Mouse (Mus musculus) cerebellum, adult 2 months (tissue): ENCODE measurements at regions not wholly inside any gene's neighbourhood (a gene's known extent, or its start where the extent isn't known, plus 50 kb on each side); places are given as distances from the start of the nearest gene placed in this dataset.

Experiments used
- CTCF ChIP-seq: fragments of 200-500 bp; IDR thresholded peaks from 2 replicates; pipeline ENCODE4 v1.5.1; 2011; ENCODE audit warnings: low read depth, mild to moderate bottlenecking, control low read depth, low read length, moderate library complexity, borderline replicate concordance; ENCODE audit not compliant: insufficient read depth
- POLR2A ChIP-seq: fragments of 200-500 bp; IDR thresholded peaks from 2 replicates; pipeline ENCODE4 v1.6.1; 2011; ENCODE audit warnings: low read length, control low read depth, borderline replicate concordance; ENCODE audit not compliant: insufficient read depth

DNA sequence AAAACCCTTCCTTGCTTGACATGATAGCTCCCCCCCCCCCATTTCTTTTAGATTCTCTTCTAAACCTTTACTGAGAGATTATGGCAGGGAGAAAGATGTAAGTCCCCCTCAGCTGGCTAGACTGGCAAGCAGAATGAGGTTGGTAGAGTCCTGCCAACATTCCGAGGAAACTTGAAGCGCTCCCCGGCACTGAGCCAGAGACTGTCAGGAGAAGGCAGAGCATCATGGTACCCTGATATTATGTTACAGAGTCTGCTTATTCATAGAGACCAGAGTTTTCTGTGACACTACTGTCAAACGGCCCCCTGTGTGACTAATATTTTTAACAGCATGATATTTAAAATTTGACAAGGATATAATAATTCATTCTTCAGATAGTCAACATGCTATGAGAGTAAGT lies 358.0 kb upstream of the Zic4 start:
- TF ChIP-seq POLR2A (no peak), CTCF (no peak)
